Mouse (Mus musculus) liver, embryonic 11.5 days (tissue): ENCODE measurements around the gene Pipox. TPM values are rescaled to one million over a fixed set of nuclear protein-coding genes. Genes with fewer than 3 reads are reported as not detected.
A peak's percentile ranks its signal among the peaks of the same experiment; 100 is the strongest.

Experiments
- ATAC-seq: fragments of 200-750 bp; cut with Nextera tagmentation; replicated peaks from 2 replicates; pipeline ENCODE4 v1.8.0; 2017; ENCODE audit warnings: moderate number of reproducible peaks, mild to moderate bottlenecking, moderate TSS enrichment, moderate library complexity; ENCODE audit not compliant: low FRiP score
- DNase-seq: peaks from one replicate; pipeline ENCODE4 v3.0.0-alpha.2; 2017; ENCODE audit warnings: low spot score
- H3K27ac ChIP-seq: fragments of 300-500 bp; sonication (generic); 2 replicates; pipeline ENCODE4 v1.5.1; 2014; ENCODE audit warnings: mild to moderate bottlenecking, low read depth, low read length, control low read depth
- H3K27me3 ChIP-seq: fragments of 300-500 bp; sonication (generic); replicated peaks from 2 replicates; pipeline ENCODE4 v1.6.1; 2014; ENCODE audit warnings: low read length, mixed read lengths; ENCODE audit not compliant: control insufficient read depth, insufficient read depth
- H3K36me3 ChIP-seq: fragments of 300-500 bp; sonication (generic); 2 replicates; pipeline ENCODE4 v1.6.1; 2014; ENCODE audit warnings: mild to moderate bottlenecking, low read length, moderate library complexity, mixed read lengths; ENCODE audit not compliant: control insufficient read depth, insufficient read depth
- H3K4me1 ChIP-seq: fragments of 300-500 bp; sonication (generic); replicated peaks from 2 replicates; pipeline ENCODE4 v1.6.1; 2014; ENCODE audit warnings: low read length, mixed read lengths; ENCODE audit not compliant: control insufficient read depth, insufficient read depth
- H3K4me2 ChIP-seq: fragments of 300-500 bp; sonication (generic); 2 replicates; pipeline ENCODE4 v1.6.1; 2014; ENCODE audit warnings: mild to moderate bottlenecking, control low read depth, moderate library complexity
- H3K4me3 ChIP-seq: fragments of 300-500 bp; sonication (generic); 2 replicates; pipeline ENCODE4 v1.5.1; 2014; ENCODE audit warnings: low read depth, low read length, control low read depth
- H3K9ac ChIP-seq: fragments of 300-500 bp; sonication (generic); 2 replicates; pipeline ENCODE4 v1.6.1; 2014; ENCODE audit warnings: low read depth, low read length, control low read depth
- H3K9me3 ChIP-seq: fragments of 300-500 bp; sonication (generic); 2 replicates; pipeline ENCODE4 v1.6.1; 2016; ENCODE audit warnings: low read length, inconsistent platforms, mixed read lengths; ENCODE audit not compliant: control insufficient read depth
- WGBS: fragments of 180-500 bp; shearing (Covaris S2); extraction: QIAGEN DNeasy Blood & Tissue Kit; methylation state at CpG from one replicate; pipeline ENCODE4 v1.1.7; 2014; 5-methylcytosine and 5-hydroxymethylcytosine counted together
- polyA plus RNA-seq: library from polyadenylated mRNA; unstranded; fragments of >200 nt; fragmentation: Nextera tagmentation; extraction: Ambion mirVana; gene quantifications from 2 replicates; pipeline ENCODE4 v1.2.1, GENCODE M21; 2014

The Pipox gene
- polyA plus RNA-seq, 1 experiment from 2014 or later: 6.9 TPM

DNA sequence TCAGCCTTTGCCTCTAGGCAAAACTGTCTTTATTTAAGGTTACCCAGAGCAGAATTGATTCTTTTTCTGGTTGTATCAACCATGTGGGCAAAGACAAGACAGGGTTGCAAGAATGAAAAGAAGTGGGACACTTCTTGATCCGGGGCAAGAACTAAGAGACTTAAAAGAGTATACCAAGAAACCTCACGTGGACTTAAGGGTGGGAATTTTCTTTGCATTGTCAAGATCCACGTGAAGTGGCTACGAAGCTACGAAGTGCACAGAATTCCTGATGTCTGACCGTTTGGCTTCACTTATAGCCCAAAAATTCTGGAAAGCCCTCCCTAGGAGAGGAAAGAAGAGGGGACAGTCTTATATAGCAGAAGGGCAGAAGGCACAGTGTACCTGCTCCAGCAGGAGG lies 613 bp downstream of the Pipox start:
- Histone ChIP-seq H3K4me2 (peak overlapping the region; percentile 46), H3K4me3 (peak overlapping the region; percentile 19), H3K9me3 (no peaks in the 10 kb centered on the region), H3K27ac (peak overlapping the region; percentile 61; the same call in 1 of the 2 replicates), H3K27me3 (peaks cover 41% of the 10 kb centered on the region), H3K36me3 (no peaks in the 10 kb centered on the region), H3K4me1 (peaks cover 3% of the 10 kb centered on the region; the same call in 1 of the 2 replicates), H3K9ac (0 out of 2 replicates have a peak overlapping the region, but pooled peaks have one; percentile 20)
- ATAC-seq (no peak), DNase-seq (no peak)
- WGBS: 45% methylated on average over 6 of the region's 6 CpGs

DNA sequence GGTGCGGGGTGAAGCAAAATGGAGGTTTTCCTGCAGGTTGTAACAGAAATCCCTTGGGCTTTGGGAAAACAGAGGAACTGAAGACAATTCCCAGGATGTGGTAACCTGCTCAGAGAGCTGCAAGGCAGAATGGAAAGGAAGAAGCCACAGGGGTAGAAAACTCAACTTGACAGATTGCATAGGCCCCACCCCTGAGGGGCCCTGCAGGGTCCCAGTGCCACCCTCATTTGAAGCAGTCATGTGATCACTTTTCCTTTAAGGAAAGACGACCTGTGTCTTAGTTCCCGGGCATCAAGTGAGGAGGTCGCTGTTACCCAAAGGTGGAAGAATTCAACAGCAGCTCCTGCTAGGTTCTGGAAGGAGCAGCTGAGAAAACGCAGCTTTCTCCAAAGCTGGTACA lies 1.0 kb downstream of the Pipox start:
- H3K4me3 ChIP-seq: peak overlapping the region; percentile 19; the same call in 1 of the 2 replicates
- peak overlapping the region; percentile 46 for H3K4me2 ChIP-seq
- WGBS: 16% methylated on average over 5 of the region's 5 CpGs
- ATAC-seq (no peak), DNase-seq (no peak)
- no peak overlapping the region for H3K27ac ChIP-seq
- H3K27me3 ChIP-seq: peaks cover 37% of the 10 kb centered on the region
- H3K4me1 ChIP-seq: peaks cover 3% of the 10 kb centered on the region; the same call in 1 of the 2 replicates
- H3K36me3 ChIP-seq: no peaks in the 10 kb centered on the region
- 0 out of 2 replicates have a peak overlapping the region, but pooled peaks have one; percentile 20 for H3K9ac ChIP-seq
- no peaks in the 10 kb centered on the region for H3K9me3 ChIP-seq

DNA sequence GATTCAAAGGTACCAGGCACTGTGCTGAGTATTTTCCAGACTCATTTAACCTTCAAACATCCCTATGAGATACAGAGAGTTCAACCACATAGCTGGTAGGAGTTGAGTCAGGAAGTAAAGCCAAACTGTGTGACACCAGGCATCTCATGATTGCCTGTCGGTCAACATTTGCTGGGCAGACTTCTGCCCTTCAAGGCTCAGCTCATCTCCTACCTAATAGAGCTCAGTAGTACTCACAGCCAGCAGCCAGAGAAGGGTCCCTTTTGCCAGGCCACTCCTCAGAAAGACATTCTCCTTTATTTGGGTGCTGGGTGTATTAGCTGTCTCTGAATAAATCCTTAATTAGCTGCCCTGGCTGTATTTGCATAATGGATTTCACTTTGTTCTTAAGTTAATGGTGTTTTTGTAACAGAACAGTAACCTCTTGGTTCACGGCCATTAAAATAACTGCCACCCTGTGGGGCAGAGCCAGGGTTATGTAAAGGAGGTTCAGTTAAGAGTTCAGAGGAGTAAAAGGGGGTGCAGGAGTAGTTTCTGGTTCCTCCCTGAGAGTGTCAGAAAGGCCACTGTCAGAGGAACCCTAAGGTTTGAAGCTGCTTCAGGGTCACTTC lies 3.1 kb downstream of the Pipox start:
- Histone ChIP-seq H3K4me3 (no peak overlapping the region), H3K4me1 (peaks cover 3% of the 10 kb centered on the region; the same call in 1 of the 2 replicates), H3K4me2 (no peak overlapping the region), H3K27me3 (peaks cover 17% of the 10 kb centered on the region), H3K9ac (no peak overlapping the region), H3K9me3 (no peaks in the 10 kb centered on the region), H3K36me3 (no peaks in the 10 kb centered on the region), H3K27ac (no peak overlapping the region)
- 68% methylated on average over 2 of the region's 2 CpGs for WGBS
- no peak for DNase-seq
- no peak for ATAC-seq

DNA sequence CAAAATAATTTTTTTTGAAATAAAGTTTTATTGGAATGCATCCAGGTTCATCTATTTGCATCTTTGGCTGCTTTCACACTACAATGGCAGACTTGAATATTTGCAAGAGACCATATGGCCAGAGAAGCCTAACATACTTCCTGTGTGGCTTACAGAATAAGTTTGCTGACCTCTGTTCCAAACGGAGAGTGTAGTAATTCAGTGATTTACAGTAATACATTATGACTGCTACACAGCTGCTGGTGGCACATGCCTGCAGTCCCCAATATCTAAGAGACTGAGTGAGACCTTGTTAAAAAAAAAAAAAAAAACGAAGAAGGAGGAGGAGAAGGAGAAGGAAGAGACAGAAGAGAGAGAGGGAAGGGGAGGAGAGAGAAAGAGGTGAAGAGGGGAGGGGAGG lies 4.4 kb downstream of the Pipox start:
- WGBS: 24% methylated on average over 1 of the region's 2 CpGs

DNA sequence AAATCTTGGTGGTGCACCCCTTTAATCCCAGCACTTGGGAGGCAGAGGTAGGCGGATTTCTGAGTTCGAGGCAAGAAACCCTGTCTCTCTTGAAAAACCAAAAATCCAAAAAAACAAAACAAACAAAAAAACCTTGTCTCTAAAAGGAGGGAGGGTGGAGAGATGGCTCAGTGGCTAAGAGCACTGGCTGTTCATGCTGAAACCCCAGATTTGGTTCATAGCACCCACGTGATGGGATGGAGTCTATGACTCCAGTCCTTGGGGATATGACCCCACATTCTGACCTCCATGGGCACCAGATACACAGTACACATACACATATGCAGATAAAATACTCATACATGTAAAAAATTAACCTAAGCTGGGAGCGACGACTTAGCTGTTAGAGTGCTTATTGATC lies 5.0 kb downstream of the Pipox start:
- H3K9me3 ChIP-seq: no peaks in the 10 kb centered on the region
- H3K27me3 ChIP-seq: peaks cover 9% of the 10 kb centered on the region
- no peak for DNase-seq
- H3K27ac ChIP-seq: no peak overlapping the region
- 82% methylated on average over 5 of the region's 5 CpGs for WGBS
- no peak overlapping the region for H3K4me2 ChIP-seq
- no peak overlapping the region for H3K4me3 ChIP-seq
- H3K36me3 ChIP-seq: no peaks in the 10 kb centered on the region
- H3K9ac ChIP-seq: no peak overlapping the region
- no peak for ATAC-seq
- H3K4me1 ChIP-seq: peaks cover 10% of the 10 kb centered on the region

More for the DNA sequence above, 4.4 kb downstream of the Pipox start:
- DNase-seq (no peak), ATAC-seq (no peak)
- Histone ChIP-seq H3K27ac (no peak overlapping the region), H3K36me3 (no peaks in the 10 kb centered on the region), H3K9me3 (no peaks in the 10 kb centered on the region), H3K27me3 (peaks cover 14% of the 10 kb centered on the region), H3K4me2 (no peak overlapping the region), H3K9ac (no peak overlapping the region), H3K4me1 (peaks cover 10% of the 10 kb centered on the region), H3K4me3 (no peak overlapping the region)

DNA sequence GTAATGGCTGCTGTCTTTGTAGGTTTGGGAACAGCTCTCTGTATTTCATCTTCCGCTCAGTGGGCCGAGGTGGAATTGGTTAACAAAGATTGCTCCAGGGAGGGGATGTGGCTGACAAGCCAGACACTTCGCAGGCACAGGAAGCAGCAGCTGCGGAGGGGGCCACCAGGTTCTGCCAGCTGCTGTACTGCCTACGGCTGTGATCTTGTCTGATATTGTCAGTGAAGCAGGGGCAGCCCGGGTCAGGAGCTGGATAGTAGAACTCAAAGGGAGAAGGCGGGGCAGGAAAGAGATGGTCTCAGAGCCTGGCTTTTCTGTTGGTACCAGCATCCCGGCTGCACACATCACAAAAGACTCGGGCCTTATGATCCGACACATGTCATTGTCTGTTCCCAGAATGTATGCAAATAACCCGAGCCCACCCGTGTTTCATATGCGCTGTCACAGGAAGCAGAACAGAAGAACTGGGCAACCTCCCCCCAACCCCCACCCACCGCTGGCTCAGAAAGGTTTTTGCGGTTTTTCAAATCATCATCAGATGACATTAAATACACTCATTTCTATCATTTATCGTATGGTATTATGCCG lies 6.4 kb downstream of the Pipox start:
- 38% methylated on average over 17 of the region's 17 CpGs for WGBS
- Histone ChIP-seq H3K4me1 (peaks cover 6% of the 10 kb centered on the region), H3K36me3 (no peaks in the 10 kb centered on the region), H3K27me3 (no peaks in the 10 kb centered on the region; the same call in 1 of the 2 replicates), H3K9ac (no peak overlapping the region), H3K4me2 (no peak overlapping the region), H3K4me3 (no peak overlapping the region), H3K9me3 (no peaks in the 10 kb centered on the region), H3K27ac (no peak overlapping the region)
- no peak for DNase-seq
- ATAC-seq: no peak

DNA sequence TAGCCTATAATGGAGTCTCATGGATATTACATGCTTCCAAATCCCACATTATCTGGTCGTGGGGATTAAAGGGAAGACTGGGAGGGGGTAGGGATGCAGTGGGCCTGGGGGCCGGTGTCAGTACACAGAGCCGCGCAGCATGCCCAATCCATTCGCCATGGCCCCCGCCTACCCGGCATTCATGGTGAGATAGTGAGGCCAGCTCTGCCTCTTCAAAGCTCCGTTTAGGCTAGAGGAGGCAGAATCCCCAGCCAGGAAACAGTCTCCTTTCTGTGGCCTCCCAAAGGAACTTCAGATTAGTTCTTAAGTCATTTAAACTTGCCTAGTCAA lies 8.7 kb downstream of the Pipox start:
- Histone ChIP-seq H3K36me3 (no peaks in the 10 kb centered on the region), H3K4me1 (peaks cover 6% of the 10 kb centered on the region), H3K4me2 (peak overlapping the region; percentile 14; the same call in 1 of the 2 replicates), H3K9me3 (no peaks in the 10 kb centered on the region), H3K27me3 (no peaks in the 10 kb centered on the region; the same call in 1 of the 2 replicates), H3K27ac (no peak overlapping the region), H3K9ac (no peak overlapping the region), H3K4me3 (no peak overlapping the region)
- ATAC-seq (no peak), DNase-seq (no peak)
- 52% methylated on average over 8 of the region's 8 CpGs for WGBS

DNA sequence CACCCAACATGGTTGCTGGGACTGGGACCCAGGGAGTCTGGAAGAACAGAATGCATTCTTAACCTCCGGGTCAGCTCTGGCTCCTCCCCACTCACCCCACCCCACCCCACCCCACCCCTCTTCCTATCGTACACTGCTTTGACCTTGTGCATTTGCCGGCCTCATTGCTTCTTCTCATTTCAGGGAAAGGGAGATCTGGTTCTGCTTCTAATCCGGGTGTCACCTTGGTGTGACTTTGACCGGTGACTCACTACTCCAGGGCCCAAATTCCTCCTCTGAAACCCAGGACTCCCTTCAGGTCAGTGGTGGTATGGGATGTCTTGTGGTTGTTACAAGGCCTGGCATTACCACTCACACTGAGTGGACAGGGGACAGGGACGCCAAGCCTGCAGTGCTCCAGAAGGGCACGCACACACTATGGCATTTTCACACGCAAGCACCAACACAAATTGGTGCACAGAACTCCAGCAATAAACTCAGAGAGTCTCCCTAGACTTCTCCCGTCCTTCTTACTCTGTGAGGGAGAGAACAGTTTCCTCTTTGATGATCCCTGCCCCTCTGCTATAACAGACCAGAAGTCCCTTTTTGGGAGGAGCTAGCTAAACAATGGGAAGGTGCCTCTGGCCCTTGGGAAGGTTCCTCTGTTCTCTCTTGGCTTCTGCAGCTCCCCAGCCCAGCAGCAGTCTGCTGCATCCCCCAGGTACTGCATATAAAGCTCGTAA lies 9.2 kb downstream of the Pipox start:
- WGBS: 45% methylated on average over 10 of the region's 10 CpGs
- DNase-seq (no peak), ATAC-seq (no peak)
- Histone ChIP-seq H3K9ac (no peak overlapping the region), H3K9me3 (no peaks in the 10 kb centered on the region), H3K27ac (no peak overlapping the region), H3K4me1 (peaks cover 6% of the 10 kb centered on the region), H3K27me3 (no peaks in the 10 kb centered on the region; the same call in 1 of the 2 replicates), H3K36me3 (no peaks in the 10 kb centered on the region), H3K4me2 (peak overlapping the region; percentile 16; the same call in 1 of the 2 replicates), H3K4me3 (no peak overlapping the region)
